Mouse (Mus musculus) neural tube, embryonic 13.5 days (tissue): ENCODE measurements at regions not wholly inside any gene's neighbourhood (a gene's known extent, or its start where the extent isn't known, plus 50 kb on each side); places are given as distances from the start of the nearest gene placed in this dataset.
A peak's percentile ranks its signal among the peaks of the same experiment; 100 is the strongest.
"Not testable (repeated sequence)": the region's sequence is repeated elsewhere in the genome, so short reads cannot be mapped to it uniquely, and the experiment has no call there.

Experiments used
- ATAC-seq: fragments of 200-750 bp; cut with Nextera tagmentation; 2 replicates; pipeline ENCODE4 v1.8.0; 2017; ENCODE audit warnings: low read depth, mild to moderate bottlenecking, moderate TSS enrichment, moderate library complexity
- H3K27ac ChIP-seq: fragments of 300-500 bp; sonication (generic); replicated peaks from 2 replicates; pipeline ENCODE4 v1.5.1; 2015; ENCODE audit warnings: moderate library complexity, mild to moderate bottlenecking, inconsistent platforms
- H3K27me3 ChIP-seq: fragments of 300-500 bp; sonication (generic); 2 replicates; pipeline ENCODE4 v1.6.1; 2015; ENCODE audit warnings: mild to moderate bottlenecking, inconsistent platforms
- H3K36me3 ChIP-seq: fragments of 300-500 bp; sonication (generic); 2 replicates; pipeline ENCODE4 v1.6.1; 2015; ENCODE audit warnings: mild to moderate bottlenecking, inconsistent platforms
- H3K4me1 ChIP-seq: fragments of 300-500 bp; sonication (generic); replicated peaks from 2 replicates; pipeline ENCODE4 v1.6.1; 2015; ENCODE audit warnings: inconsistent platforms
- H3K4me2 ChIP-seq: fragments of 300-500 bp; sonication (generic); 2 replicates; pipeline ENCODE4 v1.6.1; 2015; ENCODE audit warnings: inconsistent platforms, mild to moderate bottlenecking, moderate library complexity
- H3K4me3 ChIP-seq: fragments of 300-500 bp; sonication (generic); 2 replicates; pipeline ENCODE4 v1.5.1; 2015; ENCODE audit warnings: mild to moderate bottlenecking, inconsistent platforms
- H3K9ac ChIP-seq: fragments of 300-500 bp; sonication (generic); 2 replicates; pipeline ENCODE4 v1.6.1; 2015; ENCODE audit warnings: moderate library complexity, mild to moderate bottlenecking, inconsistent platforms
- H3K9me3 ChIP-seq: fragments of 300-500 bp; sonication (generic); 2 replicates; pipeline ENCODE4 v1.6.1; 2016; ENCODE audit warnings: inconsistent platforms
- WGBS: fragments of 180-500 bp; shearing (Covaris S2); methylation state at CpG from one replicate; pipeline ENCODE4 v1.1.7; 2015; 5-methylcytosine and 5-hydroxymethylcytosine counted together

DNA sequence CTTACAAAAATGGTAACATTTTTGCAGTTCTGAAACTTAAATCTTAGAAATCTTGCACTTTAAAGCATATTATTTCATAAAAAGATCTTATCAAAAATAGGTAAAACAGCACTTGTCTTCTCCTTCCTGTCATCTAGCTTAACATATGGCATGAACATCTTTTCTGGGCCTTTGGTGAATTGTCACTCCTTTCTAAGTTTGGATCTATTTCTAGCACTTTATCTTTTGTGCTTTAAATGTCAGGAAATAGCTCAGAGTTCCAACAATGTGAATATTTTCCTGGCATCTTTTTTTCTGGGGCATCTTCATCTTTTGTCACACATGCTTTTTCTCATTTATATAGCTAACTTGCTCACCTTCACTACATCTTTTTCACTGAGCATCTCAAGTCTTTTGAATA, 527.4 kb upstream of the Gm5150 start:
- no peak overlapping the region for H3K9ac ChIP-seq
- H3K4me3 ChIP-seq = no peak overlapping the region
- H3K9me3 ChIP-seq = no peaks in the 10 kb centered on the region
- no peaks in the 10 kb centered on the region for H3K4me1 ChIP-seq
- no peaks in the 10 kb centered on the region for H3K27me3 ChIP-seq
- no peak overlapping the region for H3K4me2 ChIP-seq
- no peak for ATAC-seq
- no peaks in the 10 kb centered on the region for H3K36me3 ChIP-seq
- H3K27ac ChIP-seq = no peak overlapping the region

GRCm38 (mm10) chr3:16527511-16527910, 521.3 kb upstream of the Gm5150 start:
- H3K4me3 ChIP-seq, H3K9ac ChIP-seq, H3K4me2 ChIP-seq, ATAC-seq, H3K9me3 ChIP-seq, H3K27me3 ChIP-seq, H3K27ac ChIP-seq, H3K4me1 ChIP-seq, H3K36me3 ChIP-seq: not testable (repeated sequence)
- WGBS = 90% methylated on average over 6 of the region's 6 CpGs

- ATAC-seq, H3K9me3 ChIP-seq, H3K4me1 ChIP-seq, H3K4me3 ChIP-seq, H3K4me2 ChIP-seq, H3K27ac ChIP-seq, H3K36me3 ChIP-seq, H3K27me3 ChIP-seq, H3K9ac ChIP-seq: not testable (repeated sequence)
- 87% methylated on average over 3 of the region's 3 CpGs for WGBS
These were observed 482.2 kb upstream of the Gm5150 start for GRCm38 (mm10) chr3:16488431-16488830.

- no peaks in the 10 kb centered on the region for H3K9me3 ChIP-seq
- no peak overlapping the region for H3K4me3 ChIP-seq
- no peaks in the 10 kb centered on the region for H3K27me3 ChIP-seq
- no peak overlapping the region for H3K4me2 ChIP-seq
- no peak for ATAC-seq
- H3K36me3 ChIP-seq = no peaks in the 10 kb centered on the region
- H3K9ac ChIP-seq = no peak overlapping the region
- H3K27ac ChIP-seq = no peak overlapping the region
- WGBS = 79% methylated on average over 1 of the region's 1 CpGs
- H3K4me1 ChIP-seq = no peaks in the 10 kb centered on the region
These were observed 476.5 kb upstream of the Gm5150 start for GRCm38 (mm10) chr3:16482750-16483149.

- Histone ChIP-seq H3K36me3 (no peaks in the 10 kb centered on the region), H3K27me3 (no peaks in the 10 kb centered on the region), H3K4me3 (no peak overlapping the region), H3K27ac (no peak overlapping the region), H3K4me2 (no peak overlapping the region), H3K9me3 (no peaks in the 10 kb centered on the region), H3K9ac (no peak overlapping the region), H3K4me1 (no peaks in the 10 kb centered on the region)
- no peak for ATAC-seq
- WGBS = 89% methylated on average over 1 of the region's 1 CpGs
These were observed 465.1 kb upstream of the Gm5150 start for GRCm38 (mm10) chr3:16471360-16471759.

DNA sequence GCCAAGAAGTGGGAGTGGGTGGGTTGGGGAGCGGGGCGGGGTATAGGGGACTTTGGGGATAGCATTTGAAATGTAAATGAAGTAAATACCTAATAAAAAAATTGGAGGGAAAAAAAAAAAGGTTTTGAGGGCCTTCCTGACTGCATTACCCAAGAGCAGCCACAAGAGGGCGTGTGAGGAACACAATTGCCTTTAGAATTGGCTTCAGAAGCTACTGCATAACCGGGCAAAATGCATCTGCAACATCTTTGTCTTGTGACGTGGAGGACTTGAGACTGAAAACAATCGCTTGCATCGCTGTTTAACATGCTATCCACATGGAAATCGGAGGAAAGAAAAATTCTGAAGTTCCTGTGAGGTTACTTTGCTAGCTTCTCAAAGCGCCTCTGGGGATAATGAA, 460.2 kb upstream of the Gm5150 start:
- H3K27ac ChIP-seq = peak overlapping the region; percentile 63; the same call in 1 of the 2 replicates
- peak; percentile 89 for ATAC-seq
- no peaks in the 10 kb centered on the region for H3K36me3 ChIP-seq
- no peaks in the 10 kb centered on the region for H3K9me3 ChIP-seq
- H3K4me3 ChIP-seq = peak overlapping the region; percentile 16; the same call in 1 of the 2 replicates
- no peaks in the 10 kb centered on the region for H3K27me3 ChIP-seq
- WGBS = 15% methylated on average over 9 of the region's 9 CpGs
- peak overlapping the region; percentile 50 for H3K4me2 ChIP-seq
- H3K4me1 ChIP-seq = no peaks in the 10 kb centered on the region
- H3K9ac ChIP-seq = peak overlapping the region; percentile 60

DNA sequence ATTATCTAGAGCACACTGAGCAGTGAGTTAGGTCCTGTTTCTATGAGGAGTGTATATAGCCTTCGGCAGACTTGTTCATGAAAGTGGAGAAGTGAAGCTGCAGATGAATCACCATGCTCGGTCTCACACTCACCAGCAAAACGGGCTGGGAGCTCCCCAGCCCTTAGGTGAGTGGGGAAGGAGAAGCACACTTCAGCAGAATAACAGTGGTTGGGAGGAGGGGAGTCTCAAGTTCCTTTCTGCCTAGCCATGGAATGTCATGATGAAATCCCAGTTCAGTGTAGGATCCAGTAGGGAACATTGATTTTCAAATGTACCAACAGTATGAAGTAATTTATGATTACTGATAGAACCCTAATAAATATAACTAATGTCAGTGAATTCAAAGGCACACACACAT, 459.1 kb upstream of the Gm5150 start:
- Histone ChIP-seq H3K27me3 (no peaks in the 10 kb centered on the region), H3K4me1 (no peaks in the 10 kb centered on the region), H3K36me3 (no peaks in the 10 kb centered on the region), H3K9me3 (no peaks in the 10 kb centered on the region), H3K27ac (no peak overlapping the region), H3K4me3 (no peak overlapping the region), H3K9ac (no peak overlapping the region), H3K4me2 (no peak overlapping the region)
- ATAC-seq = no peak
- WGBS = 69% methylated on average over 3 of the region's 3 CpGs

DNA sequence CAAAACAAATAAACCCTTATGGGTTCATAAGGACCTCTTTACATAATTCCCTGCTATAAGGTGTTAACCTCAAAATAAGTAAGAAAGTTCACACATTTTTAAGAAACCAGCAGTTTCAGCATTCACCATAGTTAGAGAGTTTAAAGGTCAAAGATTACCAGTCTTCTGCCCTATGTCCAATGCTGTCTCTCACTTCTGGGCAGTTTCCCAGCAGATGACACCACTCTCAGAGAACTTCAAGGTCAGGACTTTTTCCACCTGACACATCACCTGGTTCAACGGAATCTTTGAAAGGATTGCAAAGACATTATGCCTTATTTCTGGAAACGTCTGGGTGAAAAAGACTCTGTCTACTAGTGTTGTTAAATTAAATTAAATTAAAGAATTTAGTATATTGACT, 458.1 kb upstream of the Gm5150 start:
- Histone ChIP-seq H3K36me3 (no peaks in the 10 kb centered on the region), H3K4me1 (no peaks in the 10 kb centered on the region), H3K9me3 (no peaks in the 10 kb centered on the region), H3K27me3 (no peaks in the 10 kb centered on the region), H3K9ac (no peak overlapping the region), H3K4me2 (no peak overlapping the region), H3K4me3 (no peak overlapping the region), H3K27ac (no peak overlapping the region)
- no peak for ATAC-seq
- 91% methylated on average over 2 of the region's 2 CpGs for WGBS

- no peak for ATAC-seq
- Histone ChIP-seq H3K9ac (no peak overlapping the region), H3K4me3 (no peak overlapping the region), H3K4me1 (no peaks in the 10 kb centered on the region), H3K36me3 (no peaks in the 10 kb centered on the region), H3K9me3 (no peaks in the 10 kb centered on the region), H3K27me3 (no peaks in the 10 kb centered on the region), H3K4me2 (no peak overlapping the region), H3K27ac (no peak overlapping the region)
These were observed 426.8 kb upstream of the Gm5150 start for GRCm38 (mm10) chr3:16433033-16433432.

DNA sequence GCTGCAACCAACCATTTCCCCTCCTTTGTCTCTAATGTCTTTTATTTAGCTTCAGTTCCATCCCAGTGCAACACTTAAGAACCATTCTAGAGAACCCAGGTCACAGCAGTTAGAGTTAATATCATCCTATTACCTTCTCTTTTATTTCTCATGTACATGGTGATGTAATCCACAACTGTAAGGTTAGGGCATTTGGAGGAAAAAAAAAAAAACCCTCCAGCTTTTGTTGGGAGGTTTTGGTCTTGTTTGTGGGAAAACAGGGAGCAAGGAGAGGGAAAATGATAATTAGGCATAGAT, 425.5 kb upstream of the Gm5150 start:
- no peaks in the 10 kb centered on the region for H3K4me1 ChIP-seq
- ATAC-seq = peak; percentile 36; the same call in 1 of the 2 replicates
- no peak overlapping the region for H3K4me2 ChIP-seq
- H3K9ac ChIP-seq = no peak overlapping the region
- no peak overlapping the region for H3K4me3 ChIP-seq
- H3K36me3 ChIP-seq = no peaks in the 10 kb centered on the region
- H3K27me3 ChIP-seq = no peaks in the 10 kb centered on the region
- H3K27ac ChIP-seq = no peak overlapping the region
- no peaks in the 10 kb centered on the region for H3K9me3 ChIP-seq

DNA sequence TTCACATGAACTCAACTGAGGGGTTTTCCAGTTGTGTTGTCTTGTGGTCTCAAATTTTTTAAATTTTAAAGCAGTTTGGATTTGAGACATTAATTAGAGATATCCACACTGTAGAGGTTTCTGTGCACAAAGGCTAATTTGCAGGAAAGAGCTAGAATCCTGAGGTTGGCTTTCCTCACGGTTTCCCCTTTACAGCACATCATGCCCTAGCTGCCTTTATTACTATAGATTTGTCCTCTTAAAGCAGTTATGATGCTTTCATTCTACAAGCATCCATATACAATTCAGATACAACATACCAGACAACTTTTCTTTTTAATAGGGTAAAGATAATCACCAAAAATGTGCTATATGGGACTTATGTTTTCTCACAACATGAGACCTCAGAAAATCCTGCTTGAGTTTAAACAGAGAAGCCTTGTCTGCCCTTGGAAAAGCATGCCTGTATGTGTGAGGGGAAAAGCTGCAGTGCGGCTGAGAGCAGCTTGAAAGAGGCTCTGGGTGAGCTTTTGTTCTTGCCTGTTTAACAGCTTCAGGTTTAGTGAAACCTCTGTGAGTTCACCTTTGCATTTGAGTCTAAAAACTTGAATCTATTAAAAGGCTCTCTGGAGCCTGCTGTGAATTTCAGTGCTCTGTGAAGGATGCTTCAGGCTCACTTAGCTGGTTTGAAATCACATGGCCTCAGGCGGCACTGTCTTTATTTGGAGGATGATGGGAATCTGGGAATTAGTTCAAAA, 425.0 kb upstream of the Gm5150 start:
- H3K27ac ChIP-seq = peak overlapping the region; percentile 52
- H3K4me3 ChIP-seq = no peak overlapping the region
- no peaks in the 10 kb centered on the region for H3K27me3 ChIP-seq
- H3K4me2 ChIP-seq = no peak overlapping the region
- no peaks in the 10 kb centered on the region for H3K4me1 ChIP-seq
- H3K9ac ChIP-seq = no peak overlapping the region
- no peaks in the 10 kb centered on the region for H3K9me3 ChIP-seq
- no peaks in the 10 kb centered on the region for H3K36me3 ChIP-seq
- 37% methylated on average over 3 of the region's 3 CpGs for WGBS
- ATAC-seq = peak; percentile 32
